Mouse (Mus musculus): ENCODE data around the gene Tmem240.

GRCm38 (mm10) chr4:155773335-155774078 lies 38.9 kb downstream of the Tmem240 start:
- TF ChIP-seq CTCF (IDR thresholded peaks at IDR 0.05; ENCODE audit: borderline replicate concordance, extremely low read depth, insufficient read depth, insufficient read length): no peak
- TF ChIP-seq POLR2A (IDR thresholded peaks at IDR 0.05; ENCODE audit: borderline replicate concordance, extremely low read depth, insufficient read depth, insufficient read length, poor library complexity, severe bottlenecking): no peak

All from brain, embryonic 14.5 days (tissue).